Mouse (Mus musculus) cerebellum, adult 2 months (tissue): ENCODE results near the gene Ppp4c. TPM values are rescaled to one million over a fixed set of nuclear protein-coding genes. Genes with fewer than 3 reads are reported as not detected.
A peak's percentile ranks its signal among the peaks of the same experiment; 100 is the strongest.
"Not testable (repeated sequence)": the region's sequence is repeated elsewhere in the genome, so short reads cannot be mapped to it uniquely, and the experiment has no call there.

ENCODE experiments used
- DNase-seq, 2 experiments: peaks; one replicate each; pipeline ENCODE4 v3.0.0; 2021
- H3K27ac ChIP-seq: fragments of 200-500 bp; 2 replicates; pipeline ENCODE4 v1.5.1; 2012; ENCODE audit warnings: low read length, control low read depth, inconsistent platforms; ENCODE audit not compliant: insufficient read depth
- H3K27me3 ChIP-seq: fragments of 200-500 bp; 2 replicates; pipeline ENCODE4 v1.6.1; 2012; ENCODE audit warnings: inconsistent platforms, mild to moderate bottlenecking, low read length, moderate library complexity; ENCODE audit not compliant: control insufficient read depth, insufficient read depth
- H3K4me1 ChIP-seq: fragments of 200-500 bp; 2 replicates; pipeline ENCODE4 v1.6.1; 2011; ENCODE audit warnings: low read length; ENCODE audit not compliant: control insufficient read depth, insufficient read depth
- H3K4me3 ChIP-seq: fragments of 200-500 bp; replicated peaks from 2 replicates; pipeline ENCODE3; 2011; ENCODE audit warnings: mild to moderate bottlenecking, low read depth, low read length, control low read depth; ENCODE audit not compliant: insufficient read depth
- CTCF ChIP-seq: fragments of 200-500 bp; IDR thresholded peaks from 2 replicates; pipeline ENCODE4 v1.5.1; 2011; ENCODE audit warnings: low read depth, mild to moderate bottlenecking, control low read depth, low read length, moderate library complexity, borderline replicate concordance; ENCODE audit not compliant: insufficient read depth
- POLR2A ChIP-seq: fragments of 200-500 bp; IDR thresholded peaks from 2 replicates; pipeline ENCODE4 v1.6.1; 2011; ENCODE audit warnings: low read length, control low read depth, borderline replicate concordance; ENCODE audit not compliant: insufficient read depth
- WGBS: fragments of 180-500 bp; shearing (Covaris S2); methylation state at CpG from one replicate; pipeline ENCODE4 v1.1.7; 2018; 5-methylcytosine and 5-hydroxymethylcytosine counted together
- polyA plus RNA-seq: library from polyadenylated mRNA; depleted of rRNA; stranded (reverse); fragments of >200 nt; gene quantifications from 2 replicates; pipeline ENCODE4 v1.2.3, GENCODE M21; 2012

Gene Ppp4c
- polyA plus RNA-seq, 1 experiment, result 110 TPM

GRCm38 (mm10) chr7:126781661-126782370, 10.5 kb downstream of the Ppp4c start:
- WGBS, result 46% methylated on average over 11 of the region's 11 CpGs
- 0 out of 2 replicates have a peak overlapping the region, but pooled peaks have one; percentile 16 for H3K27ac ChIP-seq
- H3K4me1 ChIP-seq, result peaks cover 19% of the 10 kb centered on the region; the same call in 1 of the 2 replicates
- H3K4me3 ChIP-seq, result no peak overlapping the region
- no peaks in the 10 kb centered on the region for H3K27me3 ChIP-seq
- no peak for TF ChIP-seq POLR2A
- TF ChIP-seq CTCF, result no peak
- DNase-seq, result peak in 1 of 2 experiments; percentile 29

GRCm38 (mm10) chr7:126780971-126781635, 11.2 kb downstream of the Ppp4c start, which contains the start of gene Tbx6:
Tbx6 (plus strand) TSS chr7:126781483.
- Histone ChIP-seq H3K4me3 (peak within 1 kb of the TSS; percentile 53), H3K4me1 (peaks cover 20% of the 10 kb centered on the region; the same call in 1 of the 2 replicates), H3K27me3 (no peaks in the 10 kb centered on the region), H3K27ac (peak within 1 kb of the TSS; percentile 16; the same call in 1 of the 2 replicates)
- TF ChIP-seq CTCF (no peak), POLR2A (no peak)
- DNase-seq, result peak in 1 of 2 experiments; percentile 29
- WGBS, result 4% methylated on average over 22 of the region's 22 CpGs

- Histone ChIP-seq H3K4me3 (peak overlapping the region; percentile 53), H3K27ac (no peak overlapping the region), H3K27me3 (no peaks in the 10 kb centered on the region), H3K4me1 (peaks cover 28% of the 10 kb centered on the region)
- TF ChIP-seq CTCF (peak; percentile 70), POLR2A (0 out of 2 replicates have a peak, but pooled peaks have one; percentile 47)
- 1% methylated on average over 21 of the region's 21 CpGs for WGBS
- peak; percentile 86 to 89 for DNase-seq
These were observed 12.0 kb downstream of the Ppp4c start for GRCm38 (mm10) chr7:126779983-126780970.

GRCm38 (mm10) chr7:126779101-126779500, 13.2 kb downstream of the Ppp4c start:
- H3K4me3 ChIP-seq, H3K27me3 ChIP-seq, DNase-seq, H3K27ac ChIP-seq: not testable (repeated sequence)
- WGBS, result 87% methylated on average over 7 of the region's 7 CpGs
- H3K4me1 ChIP-seq, result peaks cover 29% of the 10 kb centered on the region

- 24% methylated on average over 3 of the region's 3 CpGs for WGBS
- Histone ChIP-seq H3K27ac (no peak overlapping the region), H3K4me1 (peaks cover 29% of the 10 kb centered on the region), H3K27me3 (no peaks in the 10 kb centered on the region), H3K4me3 (peak overlapping the region; percentile 96)
- no peak for TF ChIP-seq POLR2A
- TF ChIP-seq CTCF, result no peak
- peak; percentile 36 to 44 for DNase-seq
These were observed 14.1 kb downstream of the Ppp4c start for GRCm38 (mm10) chr7:126778147-126778546.

- Histone ChIP-seq H3K4me3 (peak overlapping the region; percentile 96), H3K27ac (peak overlapping the region; percentile 88), H3K4me1 (peaks cover 29% of the 10 kb centered on the region), H3K27me3 (no peaks in the 10 kb centered on the region)
- DNase-seq, result peak; percentile 56 to 63
- WGBS, result 2% methylated on average over 10 of the region's 10 CpGs
- TF ChIP-seq CTCF, result no peak
- no peak for TF ChIP-seq POLR2A
These were observed 14.8 kb downstream of the Ppp4c start for GRCm38 (mm10) chr7:126777476-126777875.

- peak within 1 kb of the TSS; percentile 88 for H3K27ac ChIP-seq
- peak; percentile 94 to 98 for DNase-seq
- under 1% methylated on average over 37 of the region's 37 CpGs for WGBS
- TF ChIP-seq CTCF (no peak), POLR2A (peak; percentile 87)
- peak within 1 kb of the TSS; percentile 96 for H3K4me3 ChIP-seq
- no peaks in the 10 kb centered on the region for H3K27me3 ChIP-seq
- H3K4me1 ChIP-seq, result peaks cover 29% of the 10 kb centered on the region
These were observed 15.7 kb downstream of the Ppp4c start, which contains the start of gene Ypel3 for GRCm38 (mm10) chr7:126776598-126777057. Ypel3 (plus strand) TSS chr7:126776955.
